Mouse (Mus musculus) spleen, adult 2 months (tissue): Measurements from ENCODE around the gene Krt42. TPM values are rescaled to one million over a fixed set of nuclear protein-coding genes. Genes with fewer than 3 reads are reported as not detected.

ENCODE experiments used
- DNase-seq, 2 experiments: peaks; one replicate each; pipeline versions ENCODE4 v3.0.0 to v3.0.0-alpha.2; 2012 to 2021; ENCODE audit warnings: low spot score in 2 of 2, low read depth in 1 of 2
- H3K27ac ChIP-seq: fragments of 200-500 bp; 2 replicates; pipeline ENCODE4 v1.5.1; 2012; ENCODE audit warnings: low read length, inconsistent platforms; ENCODE audit not compliant: insufficient read depth
- H3K27me3 ChIP-seq: fragments of 200-500 bp; 2 replicates; pipeline ENCODE4 v1.6.1; 2012; ENCODE audit warnings: mild to moderate bottlenecking, moderate library complexity, low read length, inconsistent platforms; ENCODE audit not compliant: control insufficient read depth, insufficient read depth
- H3K36me3 ChIP-seq: fragments of 200-500 bp; 2 replicates; pipeline ENCODE4 v1.6.1; 2012; ENCODE audit warnings: mild to moderate bottlenecking, low read length, inconsistent platforms; ENCODE audit not compliant: control insufficient read depth, insufficient read depth
- H3K4me1 ChIP-seq: fragments of 200-500 bp; 2 replicates; pipeline ENCODE4 v1.6.1; 2011; ENCODE audit warnings: inconsistent platforms; ENCODE audit not compliant: control insufficient read depth, insufficient read depth, insufficient read length
- H3K4me3 ChIP-seq: fragments of 200-500 bp; 2 replicates; pipeline ENCODE4 v1.5.1; 2011; ENCODE audit warnings: mild to moderate bottlenecking, inconsistent platforms; ENCODE audit not compliant: insufficient read depth, insufficient read length; ENCODE audit errors: extremely low read depth
- CTCF ChIP-seq: fragments of 200-500 bp; IDR thresholded peaks from 2 replicates; pipeline ENCODE4 v1.5.1; 2011; ENCODE audit warnings: mild to moderate bottlenecking, inconsistent platforms; ENCODE audit not compliant: insufficient read depth, insufficient read length, insufficient replicate concordance; ENCODE audit errors: extremely low read depth
- POLR2A ChIP-seq: fragments of 200-500 bp; IDR thresholded peaks from 2 replicates; pipeline ENCODE4 v1.6.1; 2011; ENCODE audit warnings: low read depth, low read length, inconsistent platforms
- WGBS: fragments of 180-500 bp; shearing (Covaris S2); methylation state at CpG from one replicate; pipeline ENCODE4 v1.1.7; 2018; 5-methylcytosine and 5-hydroxymethylcytosine counted together
- polyA plus RNA-seq: library from polyadenylated mRNA; depleted of rRNA; stranded (reverse); fragments of >200 nt; gene quantifications from 2 replicates; pipeline ENCODE4 v1.2.3, GENCODE M21; 2012

Krt42 gene
- polyA plus RNA-seq, 1 experiment, result not detected

DNA sequence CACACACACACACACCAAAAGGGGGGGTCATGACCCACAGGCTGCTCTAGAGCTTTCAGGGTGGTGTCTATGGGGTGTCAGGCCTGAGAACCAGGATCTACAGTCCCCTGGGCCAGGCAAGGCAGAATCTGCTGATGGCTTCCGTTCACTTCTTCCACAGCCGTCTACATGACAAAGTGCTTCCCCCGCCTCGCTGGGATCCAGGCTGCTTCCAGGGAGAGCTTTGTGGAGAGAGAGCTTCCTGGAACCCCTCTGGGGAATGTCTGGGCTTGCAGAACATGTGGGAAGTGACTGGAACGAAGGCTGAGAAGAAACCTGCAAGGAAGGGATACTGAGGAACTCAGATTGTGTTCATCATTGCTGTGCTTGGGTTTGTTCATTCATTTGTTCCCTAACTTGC, 9.1 kb upstream of the Krt42 start:
- Histone ChIP-seq H3K36me3 (no peaks in the 10 kb centered on the region), H3K27me3 (no peaks in the 10 kb centered on the region), H3K4me1 (no peaks in the 10 kb centered on the region), H3K27ac (no peak overlapping the region), H3K4me3 (no peak overlapping the region)
- TF ChIP-seq CTCF (no peak), POLR2A (no peak)
- WGBS, result 44% methylated on average over 5 of the region's 5 CpGs
- no peak for DNase-seq

- H3K36me3 ChIP-seq, result no peaks in the 10 kb centered on the region
- no peaks in the 10 kb centered on the region for H3K4me1 ChIP-seq
- TF ChIP-seq CTCF (no peak), POLR2A (no peak)
- no peak overlapping the region for H3K4me3 ChIP-seq
- no peak overlapping the region for H3K27ac ChIP-seq
- DNase-seq, result no peak
- H3K27me3 ChIP-seq, result no peaks in the 10 kb centered on the region
- 69% methylated on average over 15 of the region's 15 CpGs for WGBS
Measured at GRCm38 (mm10) chr11:100277726-100278480, 8.2 kb upstream of the Krt42 start.

- H3K4me1 ChIP-seq, result no peaks in the 10 kb centered on the region
- no peak for TF ChIP-seq POLR2A
- TF ChIP-seq CTCF, result no peak
- no peak overlapping the region for H3K27ac ChIP-seq
- H3K27me3 ChIP-seq, result no peaks in the 10 kb centered on the region
- no peak overlapping the region for H3K4me3 ChIP-seq
- DNase-seq, result no peak
- no peaks in the 10 kb centered on the region for H3K36me3 ChIP-seq
- 70% methylated on average over 5 of the region's 5 CpGs for WGBS
Measured at GRCm38 (mm10) chr11:100275466-100275865, 5.8 kb upstream of the Krt42 start.

- TF ChIP-seq CTCF (no peak), POLR2A (no peak)
- 88% methylated on average over 7 of the region's 7 CpGs for WGBS
- H3K4me3 ChIP-seq, result no peak overlapping the region
- H3K4me1 ChIP-seq, result no peaks in the 10 kb centered on the region
- no peak for DNase-seq
- no peaks in the 10 kb centered on the region for H3K27me3 ChIP-seq
- H3K36me3 ChIP-seq, result no peaks in the 10 kb centered on the region
- no peak overlapping the region for H3K27ac ChIP-seq
Measured at GRCm38 (mm10) chr11:100274719-100275118, 5.0 kb upstream of the Krt42 start.

- Histone ChIP-seq H3K27ac (no peak overlapping the region), H3K4me3 (no peak overlapping the region), H3K4me1 (no peaks in the 10 kb centered on the region), H3K27me3 (no peaks in the 10 kb centered on the region), H3K36me3 (no peaks in the 10 kb centered on the region)
- TF ChIP-seq POLR2A (no peak), CTCF (no peak)
- WGBS, result 88% methylated on average over 1 of the region's 1 CpGs
- no peak for DNase-seq
Measured at GRCm38 (mm10) chr11:100271878-100272277, 2.2 kb upstream of the Krt42 start.

- Histone ChIP-seq H3K4me3 (no peak overlapping the region), H3K27me3 (no peaks in the 10 kb centered on the region), H3K36me3 (no peaks in the 10 kb centered on the region), H3K27ac (no peak overlapping the region), H3K4me1 (no peaks in the 10 kb centered on the region)
- no peak for TF ChIP-seq POLR2A
- no peak for TF ChIP-seq CTCF
- no peak for DNase-seq
- 38% methylated on average over 13 of the region's 13 CpGs for WGBS
Measured at GRCm38 (mm10) chr11:100262058-100262980, 7.4 kb downstream of the Krt42 start.
